Mouse (Mus musculus): ENCODE data around the gene Mta3. TPM values are rescaled to one million over a fixed set of nuclear protein-coding genes. Genes with fewer than 3 reads are reported as not detected.
"Not testable (repeated sequence)": the region's sequence is repeated elsewhere in the genome, so short reads cannot be mapped to it uniquely, and the experiment has no call there.

Gene Mta3
- polyA plus RNA-seq, 1 experiment from 2014 or later = 37.4 TPM

DNA sequence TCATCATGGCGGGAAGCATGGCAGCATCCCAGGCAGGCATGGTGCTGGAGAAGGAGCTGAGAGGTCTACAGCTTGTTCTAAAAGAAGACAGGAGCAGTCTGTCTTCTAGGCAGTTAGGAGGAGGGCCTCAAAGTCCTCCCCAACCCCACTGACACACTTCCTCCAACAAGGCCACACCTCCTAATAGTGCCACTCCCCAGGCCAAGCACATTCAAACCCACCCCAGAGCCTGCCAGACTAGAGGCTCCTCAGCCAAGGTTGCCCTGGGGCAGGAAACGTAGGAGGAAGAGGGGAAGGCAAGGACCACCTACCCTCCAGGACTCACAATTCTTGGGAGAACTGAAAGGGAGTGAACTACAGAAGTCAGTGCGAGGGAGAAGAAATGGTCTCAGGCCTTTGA lies 141.9 kb downstream of the Mta3 start, which contains the start of gene Haao:
Gene Haao (minus strand): TSS at position 149 of the 400 bp plus-strand sequence.
- Histone ChIP-seq H3K27me3 (replicated peaks) (no peaks in the 10 kb centered on the region), H3K27ac (no peak within 1 kb of the TSS), H3K4me1 (peaks cover 4% of the 10 kb centered on the region; the same call in 1 of the 2 replicates), H3K36me3 (no peaks in the 10 kb centered on the region), H3K9me3 (no peaks in the 10 kb centered on the region), H3K4me2 (replicated peaks) (no peak within 1 kb of the TSS), H3K9ac (no peak within 1 kb of the TSS), H3K4me3 (no peak within 1 kb of the TSS)
- ATAC-seq (ENCODE audit: low FRiP score, low read depth) = no peak
- WGBS = 83% methylated on average over 3 of the region's 3 CpGs

DNA sequence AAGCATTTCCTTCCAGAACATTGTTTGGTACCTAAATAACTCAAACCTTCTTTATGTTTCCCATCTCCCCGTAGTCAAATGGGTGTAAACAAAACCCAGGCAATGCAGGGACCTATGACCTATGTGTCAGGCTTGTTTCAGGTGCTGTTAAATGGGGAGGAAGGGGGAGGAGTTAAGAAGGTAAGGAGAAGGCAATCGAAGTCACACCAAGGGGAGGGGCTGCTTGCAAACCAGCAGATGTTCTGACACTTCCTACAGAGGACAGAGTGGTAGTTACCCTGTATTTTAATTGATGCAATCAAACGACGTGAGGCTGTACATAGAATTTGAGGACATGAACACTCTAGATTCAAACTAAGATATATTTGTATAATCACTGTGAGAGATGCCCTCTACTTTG lies 142.5 kb downstream of the Mta3 start:
- H3K27me3 ChIP-seq (replicated peaks) = no peaks in the 10 kb centered on the region
- H3K36me3 ChIP-seq = no peaks in the 10 kb centered on the region
- peaks cover 4% of the 10 kb centered on the region; the same call in 1 of the 2 replicates for H3K4me1 ChIP-seq
- no peak overlapping the region for H3K27ac ChIP-seq
- no peaks in the 10 kb centered on the region for H3K9me3 ChIP-seq
- H3K9ac ChIP-seq = no peak overlapping the region
- no peak overlapping the region for H3K4me3 ChIP-seq
- H3K4me2 ChIP-seq (replicated peaks) = no peak overlapping the region
- ATAC-seq (ENCODE audit: low FRiP score, low read depth) = no peak
- 57% methylated on average over 4 of the region's 4 CpGs for WGBS

DNA sequence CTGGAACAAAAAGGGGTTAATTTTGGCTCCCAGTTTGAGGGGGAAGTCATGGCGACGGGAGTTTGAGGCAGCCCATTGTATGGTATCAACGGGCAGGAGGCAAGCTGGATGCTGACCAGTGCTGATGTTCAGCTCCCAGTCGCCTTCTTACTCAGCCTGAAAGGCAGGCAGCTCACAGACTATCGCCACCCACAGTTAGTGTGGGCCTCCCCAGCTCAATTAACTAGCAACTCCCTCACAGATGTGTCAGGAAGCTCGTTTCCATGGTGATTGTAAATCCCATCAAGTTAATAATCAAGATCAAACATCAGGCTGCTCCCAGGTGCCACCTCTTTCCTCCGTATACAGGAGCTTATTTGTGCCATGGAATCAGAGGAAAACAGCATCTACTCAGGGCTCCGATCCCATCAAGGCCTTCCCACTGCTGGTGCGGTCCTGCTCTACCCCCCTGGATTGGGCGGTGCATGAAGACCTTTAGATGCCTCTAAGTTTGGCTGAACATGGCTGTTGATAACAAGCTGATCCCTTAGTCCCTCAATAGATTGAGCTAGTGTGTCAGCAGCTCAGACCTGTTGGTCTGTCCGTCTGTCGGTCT lies 143.2 kb downstream of the Mta3 start:
- Histone ChIP-seq H3K4me3 (no peak overlapping the region), H3K4me1 (peaks cover 4% of the 10 kb centered on the region; the same call in 1 of the 2 replicates), H3K9me3 (no peaks in the 10 kb centered on the region), H3K36me3 (no peaks in the 10 kb centered on the region), H3K27me3 (replicated peaks) (no peaks in the 10 kb centered on the region), H3K9ac (no peak overlapping the region), H3K27ac (no peak overlapping the region), H3K4me2 (replicated peaks) (no peak overlapping the region)
- WGBS = 60% methylated on average over 12 of the region's 12 CpGs
- ATAC-seq (ENCODE audit: low FRiP score, low read depth) = no peak

DNA sequence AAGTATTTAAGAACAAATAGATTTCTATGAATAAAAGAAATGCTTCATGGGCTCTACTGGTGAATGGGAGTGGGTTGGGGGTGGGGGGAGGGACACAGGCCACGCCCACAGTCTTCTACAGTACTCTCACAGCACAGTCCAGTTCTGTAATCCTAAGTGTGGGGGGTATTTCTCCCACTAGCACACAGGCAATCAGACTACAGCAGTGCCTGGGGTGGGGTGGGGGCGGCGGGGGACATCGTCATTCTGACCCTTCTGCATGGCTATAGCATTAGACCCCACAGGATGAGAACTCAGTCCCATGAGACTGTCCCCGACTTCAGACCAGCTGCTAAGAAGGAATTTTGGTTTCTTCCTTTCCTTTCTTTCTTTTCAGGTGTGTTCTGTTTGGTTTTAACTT lies 143.8 kb downstream of the Mta3 start:
- no peak overlapping the region for H3K4me3 ChIP-seq
- H3K36me3 ChIP-seq = no peaks in the 10 kb centered on the region
- no peaks in the 10 kb centered on the region for H3K9me3 ChIP-seq
- peaks cover 4% of the 10 kb centered on the region; the same call in 1 of the 2 replicates for H3K4me1 ChIP-seq
- ATAC-seq (ENCODE audit: low FRiP score, low read depth) = peak; percentile 34; the same call in 1 of the 2 replicates
- no peak overlapping the region for H3K9ac ChIP-seq
- no peak overlapping the region for H3K4me2 ChIP-seq (replicated peaks)
- H3K27me3 ChIP-seq (replicated peaks) = no peaks in the 10 kb centered on the region
- 73% methylated on average over 5 of the region's 5 CpGs for WGBS
- H3K27ac ChIP-seq = no peak overlapping the region

DNA sequence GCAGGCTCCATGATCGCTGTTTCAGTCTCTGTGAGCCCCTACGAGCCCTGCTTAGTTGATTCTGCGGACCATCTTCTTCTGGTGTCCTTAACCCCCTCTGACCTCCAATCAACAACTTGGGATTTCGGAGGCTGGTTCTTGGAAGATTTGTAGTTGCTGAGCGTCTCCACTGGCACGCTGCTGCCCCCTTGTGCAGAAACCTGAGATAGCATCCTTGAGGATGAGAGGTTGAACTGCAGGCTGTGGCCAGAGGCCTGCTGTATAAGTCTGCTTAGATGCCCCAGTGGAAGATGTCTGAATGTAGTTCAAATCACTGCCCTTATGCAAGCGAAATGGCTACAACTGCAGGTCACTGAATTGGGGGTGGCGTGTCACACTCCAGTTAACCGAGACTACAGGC lies 144.5 kb downstream of the Mta3 start:
- Histone ChIP-seq H3K4me3 (no peak overlapping the region), H3K9ac (no peak overlapping the region), H3K4me2 (replicated peaks) (0 out of 2 replicates have a peak overlapping the region, but pooled peaks have one; percentile 14), H3K27me3 (replicated peaks) (no peaks in the 10 kb centered on the region), H3K4me1 (peaks cover 4% of the 10 kb centered on the region; the same call in 1 of the 2 replicates), H3K36me3 (no peaks in the 10 kb centered on the region), H3K27ac (no peak overlapping the region), H3K9me3 (no peaks in the 10 kb centered on the region)
- 15% methylated on average over 9 of the region's 9 CpGs for WGBS
- ATAC-seq (ENCODE audit: low FRiP score, low read depth) = no peak; the same call in 1 of the 2 replicates

DNA sequence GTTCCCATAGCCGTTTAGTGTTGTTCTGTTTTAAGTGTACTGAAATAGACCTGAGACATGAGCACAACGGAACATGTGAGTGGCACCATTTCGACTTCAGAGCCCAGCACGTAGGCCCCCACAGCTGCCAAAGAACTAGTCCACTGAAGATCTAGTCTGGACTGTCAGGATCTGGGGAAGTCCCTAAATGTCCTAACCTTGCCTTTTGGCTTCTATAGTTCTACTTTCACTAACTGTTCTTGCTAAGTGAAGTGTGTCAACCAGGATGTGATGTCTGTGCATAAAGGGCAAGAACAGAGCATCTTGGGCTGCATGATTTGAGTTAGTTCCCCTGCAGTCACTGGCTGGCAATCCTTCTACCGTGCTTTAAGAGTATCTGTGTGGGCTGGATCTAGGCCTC lies 144.9 kb downstream of the Mta3 start:
- WGBS = 89% methylated on average over 5 of the region's 5 CpGs
- Histone ChIP-seq H3K27me3 (replicated peaks) (no peaks in the 10 kb centered on the region), H3K4me2 (replicated peaks) (no peak overlapping the region), H3K27ac (no peak overlapping the region), H3K36me3 (no peaks in the 10 kb centered on the region), H3K4me1 (peaks cover 4% of the 10 kb centered on the region; the same call in 1 of the 2 replicates), H3K4me3 (no peak overlapping the region), H3K9ac (no peak overlapping the region), H3K9me3 (no peaks in the 10 kb centered on the region)
- ATAC-seq (ENCODE audit: low FRiP score, low read depth) = no peak

DNA sequence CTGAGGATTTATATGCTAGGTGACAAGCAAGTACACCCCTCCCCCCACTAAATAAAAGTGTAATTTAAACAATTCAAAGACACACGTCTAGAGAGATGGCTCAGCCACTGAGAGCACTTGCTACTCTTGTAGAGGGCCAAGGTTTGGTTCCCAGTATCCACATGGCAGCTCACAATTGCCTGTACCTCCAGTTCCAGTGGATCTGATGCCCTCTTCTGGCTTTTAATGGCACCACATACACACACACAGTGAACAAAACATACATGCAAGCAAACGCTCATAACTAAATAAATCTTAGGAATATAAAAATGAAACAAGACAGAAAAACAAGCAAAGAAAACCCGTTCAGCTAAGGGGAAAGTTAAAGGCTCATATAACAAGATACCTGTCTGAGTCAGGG lies 147.9 kb downstream of the Mta3 start:
- no peak for ATAC-seq (ENCODE audit: low FRiP score, low read depth)
- no peaks in the 10 kb centered on the region for H3K27me3 ChIP-seq (replicated peaks)
- no peak overlapping the region for H3K4me2 ChIP-seq (replicated peaks)
- H3K9ac ChIP-seq = no peak overlapping the region
- peaks cover 4% of the 10 kb centered on the region; the same call in 1 of the 2 replicates for H3K4me1 ChIP-seq
- H3K4me3 ChIP-seq = no peak overlapping the region
- H3K9me3 ChIP-seq = no peaks in the 10 kb centered on the region
- H3K27ac ChIP-seq = no peak overlapping the region
- 54% methylated on average over 3 of the region's 3 CpGs for WGBS
- H3K36me3 ChIP-seq = no peaks in the 10 kb centered on the region

DNA sequence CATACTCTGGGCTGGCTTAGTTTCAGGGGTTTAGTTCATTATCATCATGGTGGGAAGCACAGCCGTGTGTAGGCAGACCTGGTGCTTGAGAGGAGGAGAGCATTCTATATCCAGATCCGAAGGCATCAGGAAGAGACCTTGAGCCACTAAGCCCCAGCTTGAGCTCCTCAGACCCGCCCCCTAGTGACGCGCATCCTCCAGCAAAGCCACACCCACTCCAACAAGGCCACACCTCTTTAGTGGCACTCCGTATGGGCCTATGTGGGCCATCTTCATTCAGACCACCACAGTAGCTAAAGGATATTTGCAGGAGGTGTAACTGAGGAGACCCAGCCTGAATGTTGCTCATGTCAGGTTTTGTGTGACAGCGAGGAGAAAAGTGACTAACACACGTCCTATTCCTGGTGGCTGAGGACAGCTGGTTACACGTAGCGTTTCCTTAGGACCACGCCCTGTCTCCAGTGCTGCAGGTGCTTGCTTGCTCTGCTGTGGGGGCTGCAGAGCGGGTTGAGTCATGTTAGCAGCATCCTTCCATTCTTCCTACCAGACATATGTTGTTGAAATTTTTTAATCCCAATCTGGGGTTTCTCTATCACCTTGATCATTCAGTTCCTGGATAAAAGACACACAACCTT lies 148.4 kb downstream of the Mta3 start:
- no peak overlapping the region for H3K4me3 ChIP-seq
- ATAC-seq (ENCODE audit: low FRiP score, low read depth) = no peak
- no peaks in the 10 kb centered on the region for H3K36me3 ChIP-seq
- no peak overlapping the region for H3K4me2 ChIP-seq (replicated peaks)
- WGBS = 44% methylated on average over 12 of the region's 12 CpGs
- peaks cover 4% of the 10 kb centered on the region; the same call in 1 of the 2 replicates for H3K4me1 ChIP-seq
- H3K9me3 ChIP-seq = no peaks in the 10 kb centered on the region
- H3K27me3 ChIP-seq (replicated peaks) = no peaks in the 10 kb centered on the region
- no peak overlapping the region for H3K9ac ChIP-seq
- H3K27ac ChIP-seq = no peak overlapping the region

DNA sequence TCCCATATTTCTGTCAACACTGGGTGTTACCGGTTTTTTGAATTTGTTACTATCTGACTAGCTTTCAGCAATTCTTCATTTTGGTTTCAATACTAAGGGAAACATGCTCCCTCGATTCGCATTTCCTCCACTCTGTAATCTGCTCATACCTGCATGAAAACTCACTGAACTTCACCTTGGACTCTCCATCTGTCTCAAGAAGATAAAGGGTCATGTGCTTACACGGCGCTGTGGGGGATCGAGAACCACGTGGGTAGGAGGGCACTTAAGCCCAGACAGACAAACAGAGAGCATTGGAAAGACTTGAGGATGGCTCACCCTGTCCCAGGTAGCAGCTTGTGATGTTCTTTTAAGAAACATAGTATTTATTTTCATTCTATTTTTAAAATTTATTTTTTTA lies 152.4 kb downstream of the Mta3 start:
- Histone ChIP-seq H3K9ac (no peak overlapping the region), H3K4me3 (no peak overlapping the region), H3K4me2 (replicated peaks) (no peak overlapping the region), H3K27me3 (replicated peaks) (0 out of 2 replicates have a peak, but pooled peaks cover under 1% of the 10 kb centered on the region), H3K4me1 (peaks cover 7% of the 10 kb centered on the region; the same call in 1 of the 2 replicates), H3K27ac (no peak overlapping the region), H3K9me3 (no peaks in the 10 kb centered on the region), H3K36me3 (no peaks in the 10 kb centered on the region)
- WGBS = 88% methylated on average over 7 of the region's 7 CpGs
- no peak for ATAC-seq (ENCODE audit: low FRiP score, low read depth)

DNA sequence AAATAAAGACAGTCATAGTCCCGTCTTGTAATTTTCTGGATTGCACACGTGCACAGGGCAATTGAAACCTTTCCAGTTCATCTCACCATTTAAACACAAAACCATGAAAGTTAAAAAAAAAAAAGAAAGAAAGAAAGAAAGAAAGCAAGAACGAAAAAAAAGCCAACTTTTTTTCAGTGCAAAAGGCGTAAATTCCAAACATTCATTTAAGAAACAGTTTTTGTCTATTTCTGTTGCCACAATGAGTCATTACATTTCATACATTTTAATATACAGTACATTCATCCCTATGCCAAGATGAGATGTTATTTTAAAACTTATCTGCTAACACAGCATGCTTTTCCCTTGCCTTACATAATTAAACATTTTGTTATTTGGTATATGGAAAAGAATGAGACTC lies 153.7 kb downstream of the Mta3 start:
- Histone ChIP-seq H3K4me2 (replicated peaks) (no peak overlapping the region), H3K27me3 (replicated peaks) (0 out of 2 replicates have a peak, but pooled peaks cover 3% of the 10 kb centered on the region)
- WGBS = 81% methylated on average over 4 of the region's 4 CpGs

DNA sequence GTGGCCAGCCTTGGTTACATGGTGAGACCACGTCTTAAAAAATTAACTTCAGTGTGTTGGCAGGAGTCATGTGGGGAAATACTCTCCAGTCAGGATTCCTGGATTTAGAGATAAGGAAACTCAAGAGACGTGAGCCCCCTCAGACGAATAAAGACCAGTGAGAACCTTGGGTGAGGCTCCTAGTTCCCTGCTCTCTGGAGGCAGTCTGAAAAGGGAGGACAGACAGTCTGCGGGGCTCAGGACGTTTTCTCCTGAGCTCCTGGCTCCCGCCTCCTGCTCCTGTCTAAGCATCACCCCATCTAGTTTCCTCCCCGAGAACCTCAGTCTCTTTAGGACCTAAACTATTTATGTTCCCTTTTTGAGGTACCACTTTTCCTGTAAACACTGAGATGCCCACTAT lies 154.3 kb downstream of the Mta3 start:
- Histone ChIP-seq H3K9me3 (no peaks in the 10 kb centered on the region), H3K27ac (no peak overlapping the region), H3K9ac (no peak overlapping the region), H3K4me1 (peaks cover 7% of the 10 kb centered on the region; the same call in 1 of the 2 replicates), H3K27me3 (replicated peaks) (0 out of 2 replicates have a peak, but pooled peaks cover 3% of the 10 kb centered on the region), H3K36me3 (no peaks in the 10 kb centered on the region), H3K4me2 (replicated peaks) (no peak overlapping the region), H3K4me3 (no peak overlapping the region)
- ATAC-seq (ENCODE audit: low FRiP score, low read depth) = no peak
- 84% methylated on average over 7 of the region's 7 CpGs for WGBS

More for the DNA sequence above, 153.7 kb downstream of the Mta3 start:
- no peak overlapping the region for H3K27ac ChIP-seq
- H3K9ac ChIP-seq = no peak overlapping the region
- H3K4me3 ChIP-seq = no peak overlapping the region
- no peak for ATAC-seq (ENCODE audit: low FRiP score, low read depth)
- H3K36me3 ChIP-seq = no peaks in the 10 kb centered on the region
- H3K4me1 ChIP-seq = peaks cover 7% of the 10 kb centered on the region; the same call in 1 of the 2 replicates
- H3K9me3 ChIP-seq = no peaks in the 10 kb centered on the region

DNA sequence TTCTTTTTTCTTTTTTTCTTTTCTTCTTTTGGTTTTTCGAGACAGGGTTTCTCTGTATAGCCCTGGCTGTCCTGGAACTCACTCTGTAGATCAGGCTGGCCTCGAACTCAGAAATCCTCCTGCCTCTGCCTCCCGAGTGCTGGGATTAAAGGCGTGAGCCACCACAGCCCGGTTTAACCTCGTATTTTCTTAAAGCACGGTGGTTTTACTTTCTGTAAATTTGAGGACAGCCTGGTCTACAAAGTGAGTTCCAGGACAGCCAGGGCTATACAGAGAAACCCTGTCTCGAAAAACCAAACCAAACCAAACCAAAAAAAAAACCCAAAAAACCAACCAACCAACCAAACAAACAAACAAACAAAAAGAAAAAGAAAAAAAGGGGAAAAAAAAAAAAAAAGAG lies 155.0 kb downstream of the Mta3 start:
- WGBS = 64% methylated on average over 8 of the region's 8 CpGs
- H3K4me1 ChIP-seq; H3K9me3 ChIP-seq; H3K36me3 ChIP-seq; H3K27me3 ChIP-seq (replicated peaks); H3K9ac ChIP-seq; H3K4me3 ChIP-seq; H3K27ac ChIP-seq; ATAC-seq (ENCODE audit: low FRiP score, low read depth): not testable (repeated sequence)
- peak overlapping the region; percentile 69; the same call in 1 of the 2 replicates for H3K4me2 ChIP-seq (replicated peaks)

Measured in neural tube, embryonic 12.5 days (tissue).